Mouse (Mus musculus): ENCODE results near the gene Sprr2h.

The Sprr2h gene

DNA sequence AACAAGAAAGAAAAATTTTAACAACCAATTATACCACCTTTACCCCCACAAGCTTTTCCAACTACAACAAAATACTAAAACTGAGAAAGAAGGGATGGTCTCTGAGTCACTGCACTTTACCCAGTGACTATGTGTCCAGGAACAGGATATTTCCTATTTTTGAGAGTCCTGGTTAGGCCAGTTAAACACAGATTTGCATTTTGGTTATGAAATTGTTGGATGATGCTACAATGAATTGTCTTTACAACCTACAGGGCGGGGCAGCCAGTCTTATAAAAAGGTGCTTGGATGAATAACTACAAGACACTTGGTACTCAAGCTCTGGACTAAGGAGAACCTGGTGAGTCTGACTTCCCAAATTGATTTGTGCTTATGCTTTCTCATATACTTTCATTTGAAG lies at the start of gene Sprr2h:
Gene Sprr2h (plus strand): TSS at position 301 of the 400 bp plus-strand sequence.
- DNase-seq (ENCODE audit: low read depth, low spot score), result no peak

DNA sequence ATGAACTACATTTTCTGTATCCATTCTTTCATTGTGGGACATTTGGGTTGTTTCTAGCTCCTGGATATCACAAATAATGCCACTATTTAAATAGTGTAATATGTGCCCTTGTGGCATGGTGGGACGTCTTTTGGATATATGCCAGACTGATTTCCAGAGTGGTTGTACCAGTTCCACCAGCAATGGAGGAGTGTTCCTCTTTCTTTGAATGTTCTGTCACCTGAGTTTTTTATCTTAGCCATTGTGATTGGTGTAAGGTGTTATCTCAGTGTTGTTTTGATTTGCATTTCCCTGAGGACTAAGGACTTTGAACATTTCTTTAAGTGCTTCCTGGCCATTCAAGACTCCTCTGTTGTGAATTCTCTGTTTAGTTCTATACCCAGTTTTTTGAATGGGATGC lies 49.2 kb upstream of the Sprr2h start:
- DNase-seq (ENCODE audit: low read depth, low spot score), result no peak

DNA sequence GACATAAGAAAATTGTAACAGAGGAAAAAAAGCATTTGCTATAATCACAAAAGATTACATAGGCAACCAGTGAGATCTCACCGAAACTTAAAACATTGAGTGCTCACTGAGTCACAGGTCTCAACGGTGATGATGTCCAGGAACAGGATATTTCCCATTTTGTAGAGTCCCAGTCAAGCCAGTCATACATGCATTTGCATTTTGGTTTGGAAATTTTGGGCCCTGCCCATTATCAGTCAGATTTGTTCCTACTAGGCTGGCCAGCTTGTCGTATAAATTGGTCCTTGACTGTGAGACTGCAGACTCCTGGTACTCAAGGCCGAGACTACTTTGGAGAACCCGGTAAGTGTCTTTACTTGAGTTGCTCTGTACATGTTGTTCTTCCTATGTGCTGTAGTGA lies 46.6 kb upstream of the Sprr2h start, which contains the start of gene Sprr2d:
Gene Sprr2d (plus strand): TSS at position 301 of the 400 bp plus-strand sequence.
- DNase-seq (ENCODE audit: low read depth, low spot score), result no peak

DNA sequence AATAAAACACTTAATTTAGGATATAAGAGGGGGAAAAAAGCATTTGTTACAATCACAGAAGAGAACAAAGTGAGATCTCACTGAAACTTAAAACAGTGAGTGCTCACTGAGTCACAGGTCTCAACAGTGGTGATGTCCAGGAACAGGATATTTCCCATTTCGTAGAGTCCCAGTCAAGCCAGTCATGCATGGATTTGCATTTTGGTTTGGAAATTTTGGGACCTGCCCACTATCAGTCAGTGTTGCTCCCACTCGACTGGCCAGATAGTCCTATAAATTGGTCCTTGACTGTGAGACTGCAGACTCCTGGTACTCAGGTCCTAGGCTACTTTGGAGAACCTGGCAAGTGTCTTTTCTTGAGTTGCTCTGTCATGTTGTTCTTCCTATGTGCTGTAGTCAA lies 33.6 kb upstream of the Sprr2h start, which contains the start of gene Sprr2e:
Gene Sprr2e (plus strand): TSS at position 301 of the 400 bp plus-strand sequence.
- no peak for DNase-seq (ENCODE audit: low read depth, low spot score)

DNA sequence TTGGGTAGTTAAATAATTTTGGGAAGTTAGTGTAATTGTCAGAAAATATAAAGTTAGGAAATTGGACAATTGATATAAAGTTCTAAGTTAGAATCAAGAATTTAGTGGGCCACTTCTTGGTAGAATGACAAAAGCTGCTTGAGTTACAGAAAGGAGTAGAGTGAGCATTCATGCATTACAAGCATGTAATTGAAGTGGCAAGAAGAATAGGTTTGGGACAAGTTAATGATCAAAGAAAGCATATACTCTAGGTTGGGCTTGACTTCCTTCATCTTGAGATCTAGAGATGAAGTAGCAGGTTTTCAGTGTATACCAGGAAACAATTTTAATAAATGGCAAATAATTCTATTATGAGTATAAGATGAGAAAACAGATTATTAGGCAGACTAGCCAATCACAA lies 23.9 kb upstream of the Sprr2h start:
- DNase-seq (ENCODE audit: low read depth, low spot score), result no peak

DNA sequence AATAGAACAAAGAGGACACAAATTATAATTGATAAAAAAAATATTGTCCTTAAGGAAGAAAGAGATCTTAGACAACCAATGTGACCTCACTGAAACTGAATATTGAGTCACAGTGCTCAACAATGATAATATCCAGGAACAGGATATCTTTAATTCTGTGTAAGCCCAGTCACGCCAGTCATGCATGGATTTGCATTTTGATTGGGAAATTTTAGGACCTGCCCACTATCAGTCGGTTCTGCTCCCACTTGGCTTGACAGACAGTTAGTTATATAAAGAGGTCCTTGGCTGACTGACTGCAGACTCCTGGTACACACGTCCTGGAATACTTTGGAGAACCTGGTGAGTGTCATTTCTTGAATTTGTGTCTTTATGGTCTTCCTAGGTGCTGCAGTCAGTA lies 20.6 kb upstream of the Sprr2h start, which contains the start of gene Sprr2f:
Gene Sprr2f (plus strand): TSS at position 301 of the 400 bp plus-strand sequence.
- no peak for DNase-seq (ENCODE audit: low read depth, low spot score)

DNA sequence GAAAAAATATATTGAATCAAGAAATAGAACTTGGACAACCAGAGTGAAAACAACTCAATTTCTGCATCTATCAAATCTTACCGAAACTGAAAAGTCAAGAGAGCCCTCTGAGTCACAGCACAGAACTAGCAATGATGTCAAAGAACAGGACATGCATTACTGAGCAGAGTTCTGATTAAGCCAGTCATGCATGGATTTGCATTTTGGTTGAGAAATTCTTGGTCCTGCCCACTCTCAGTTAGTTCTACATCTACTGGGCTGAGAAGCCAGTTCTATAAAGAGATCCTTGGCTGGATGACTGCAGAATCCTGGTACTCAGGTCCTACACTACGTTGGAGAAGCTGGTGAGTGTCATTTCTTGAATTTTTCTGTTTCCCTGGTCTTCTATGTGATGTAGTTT lies 11.9 kb upstream of the Sprr2h start:
- DNase-seq (ENCODE audit: low read depth, low spot score), result no peak

DNA sequence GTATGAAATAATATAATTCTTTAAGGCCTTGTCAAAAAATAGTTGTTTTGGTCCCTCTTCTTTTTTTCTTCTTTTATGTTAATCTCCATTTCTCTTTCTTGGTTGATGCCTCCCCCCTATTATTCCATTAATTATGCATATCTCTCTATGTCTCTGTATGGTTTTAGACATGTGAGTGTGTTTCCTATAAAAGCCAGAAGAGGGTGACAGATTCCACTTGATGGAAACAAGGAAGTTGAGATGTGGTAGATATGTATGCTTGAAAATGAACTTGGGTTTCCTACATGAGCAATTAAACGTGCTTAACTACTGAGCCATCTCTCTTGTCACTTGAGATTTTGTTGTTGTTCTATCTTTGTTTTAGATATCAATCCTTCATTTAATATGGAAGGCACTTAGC lies 8.8 kb downstream of the Sprr2h start:
- peak; percentile 73 for DNase-seq (ENCODE audit: low read depth, low spot score)

DNA sequence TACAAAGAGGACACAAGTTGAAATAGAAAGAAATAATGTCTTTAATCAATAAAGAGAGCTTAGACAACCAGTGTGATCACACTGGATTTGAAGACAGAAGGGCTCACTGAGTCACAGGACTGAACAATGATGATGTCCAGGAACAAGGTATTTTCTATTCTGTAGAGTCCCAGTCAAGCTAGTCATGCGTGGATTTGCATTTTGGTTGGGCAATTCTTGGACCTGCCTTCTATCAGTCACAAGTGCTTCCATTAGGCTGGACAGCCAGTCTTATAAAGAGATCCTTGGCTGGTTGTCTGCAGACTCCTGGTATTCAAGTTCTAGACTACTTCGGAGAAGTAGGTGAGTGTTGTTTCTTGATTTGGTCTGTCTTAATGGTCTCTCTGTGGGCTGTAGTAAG lies 22.2 kb downstream of the Sprr2h start, which contains the start of gene Sprr2i:
Gene Sprr2i (plus strand): TSS at position 301 of the 400 bp plus-strand sequence.
- no peak for DNase-seq (ENCODE audit: low read depth, low spot score)

DNA sequence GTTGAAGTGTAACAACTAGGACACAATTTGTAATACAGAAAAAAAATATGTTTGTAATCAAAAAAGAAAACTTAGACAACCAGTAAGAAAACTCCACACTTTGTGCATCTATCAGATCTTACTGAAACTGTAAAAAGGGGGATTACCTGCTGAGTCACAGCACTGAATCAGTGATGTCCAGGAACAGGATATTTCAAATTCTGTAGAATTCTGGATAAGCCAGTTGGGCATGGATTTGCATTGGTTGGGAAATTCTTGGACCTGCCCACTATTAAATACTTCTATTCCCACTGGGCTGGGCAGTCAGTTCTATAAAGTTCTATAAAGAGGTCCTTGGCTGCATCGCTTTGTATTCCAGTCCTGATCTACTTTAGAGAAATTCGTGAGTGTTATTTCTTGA lies 32.3 kb downstream of the Sprr2h start, which contains the start of gene Sprr2j-ps:
Gene Sprr2j-ps (plus strand): TSS at position 301 of the 400 bp plus-strand sequence.
- DNase-seq (ENCODE audit: low read depth, low spot score), result peak; percentile 31

DNA sequence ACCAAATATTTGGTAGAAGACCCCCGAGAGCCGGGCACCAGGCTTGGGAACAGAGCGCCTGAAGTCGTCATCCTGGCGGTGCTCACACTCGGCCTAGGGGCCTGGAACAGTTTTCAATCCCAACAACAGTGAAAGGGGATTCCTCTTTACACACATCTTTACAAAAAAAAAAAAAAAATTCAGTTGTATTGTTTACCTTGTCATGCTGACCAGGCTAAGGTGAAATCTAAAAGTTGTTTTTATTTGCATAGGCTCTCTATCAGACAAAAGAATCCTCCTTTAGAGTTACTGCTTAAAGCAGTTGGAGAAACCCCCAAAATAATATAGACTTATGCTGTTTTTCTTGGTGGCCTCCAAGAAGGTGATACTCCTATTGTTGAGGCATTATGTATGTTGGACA lies 43.8 kb downstream of the Sprr2h start, which contains the start of gene Gm9774:
Gene Gm9774 (minus strand): TSS at position 101 of the 400 bp plus-strand sequence.
- DNase-seq (ENCODE audit: low read depth, low spot score), result no peak

DNA sequence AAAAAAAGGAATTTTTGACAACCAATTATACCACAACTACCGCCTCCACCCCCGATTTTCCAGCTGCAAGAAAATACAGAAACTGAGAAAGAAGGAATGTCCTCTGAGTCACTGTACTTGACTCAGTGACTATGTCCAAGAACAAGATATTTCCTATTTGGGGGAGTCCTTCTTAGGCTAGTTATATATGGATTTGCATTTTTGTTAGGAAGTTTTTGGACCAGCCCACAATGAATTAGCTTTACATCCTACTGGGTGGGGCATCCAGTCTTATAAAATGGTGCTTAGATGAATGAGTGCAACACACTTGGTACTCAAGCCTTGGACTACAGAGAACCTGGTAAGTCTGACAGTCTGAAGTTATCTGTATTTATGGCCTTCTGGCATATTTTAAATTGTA lies 46.8 kb downstream of the Sprr2h start, which contains the start of gene Sprr2k:
Gene Sprr2k (plus strand): TSS at position 301 of the 400 bp plus-strand sequence.
- DNase-seq (ENCODE audit: low read depth, low spot score), result peak; percentile 46

Measured in 3T3-L1 (cell line).